Mouse (Mus musculus) lung, embryonic 14.5 days (tissue): Measurements from ENCODE around the gene Psg25. TPM values are rescaled to one million over a fixed set of nuclear protein-coding genes. Genes with fewer than 3 reads are reported as not detected.

ENCODE experiments used
- ATAC-seq: fragments of 200-750 bp; cut with Nextera tagmentation; 2 replicates; pipeline ENCODE4 v1.8.0; 2017; ENCODE audit warnings: mild to moderate bottlenecking, moderate TSS enrichment, moderate library complexity; ENCODE audit not compliant: insufficient read depth
- DNase-seq: peaks from one replicate; pipeline ENCODE4 v3.0.0-alpha.2; 2015
- H3K27ac ChIP-seq: fragments of 300-500 bp; sonication (generic); 2 replicates; pipeline ENCODE4 v1.5.1; 2014; ENCODE audit warnings: low read depth, mild to moderate bottlenecking, moderate library complexity
- H3K27me3 ChIP-seq: fragments of 300-500 bp; sonication (generic); 2 replicates; pipeline ENCODE4 v1.6.1; 2014; ENCODE audit warnings: low read length, control low read depth; ENCODE audit not compliant: insufficient read depth
- H3K36me3 ChIP-seq: fragments of 300-500 bp; sonication (generic); 2 replicates; pipeline ENCODE4 v1.6.1; 2014; ENCODE audit warnings: control low read depth; ENCODE audit not compliant: insufficient read depth
- H3K4me1 ChIP-seq: fragments of 300-500 bp; sonication (generic); 2 replicates; pipeline ENCODE4 v1.6.1; 2014; ENCODE audit warnings: antibody characterized with exemption, control low read depth; ENCODE audit not compliant: insufficient read depth
- H3K4me2 ChIP-seq: fragments of 300-500 bp; sonication (generic); 2 replicates; pipeline ENCODE4 v1.6.1; 2014; ENCODE audit warnings: mild to moderate bottlenecking
- H3K4me3 ChIP-seq: fragments of 300-500 bp; sonication (generic); 2 replicates; pipeline ENCODE4 v1.5.1; 2014; ENCODE audit warnings: low read depth, low read length
- H3K9ac ChIP-seq: fragments of 300-500 bp; sonication (generic); 2 replicates; pipeline ENCODE4 v1.6.1; 2014
- H3K9me3 ChIP-seq: fragments of 300-500 bp; sonication (generic); 2 replicates; pipeline ENCODE4 v1.6.1; 2016; ENCODE audit warnings: low read depth, low read length, control low read depth
- CTCF ChIP-seq: IDR thresholded peaks from 2 replicates; pipeline ENCODE4 v1.5.1; 2016; ENCODE audit warnings: antibody characterized with exemption, low read depth
- WGBS: fragments of 180-500 bp; shearing (Covaris S2); extraction: QIAGEN DNeasy Blood & Tissue Kit; methylation state at CpG from one replicate; pipeline ENCODE4 v1.1.7; 2014; 5-methylcytosine and 5-hydroxymethylcytosine counted together
- polyA plus RNA-seq: library from polyadenylated mRNA; unstranded; fragments of >200 nt; fragmentation: Nextera tagmentation; extraction: Ambion mirVana; gene quantifications from 2 replicates; pipeline ENCODE4 v1.2.1, GENCODE M21; 2014

Gene Psg25
- polyA plus RNA-seq, 1 experiment from 2014 or later = not detected

- ATAC-seq = no peak
- Histone ChIP-seq H3K4me2 (no peak overlapping the region), H3K4me1 (no peaks in the 10 kb centered on the region), H3K9me3 (no peaks in the 10 kb centered on the region; the same call in 1 of the 2 replicates), H3K36me3 (no peaks in the 10 kb centered on the region), H3K27ac (no peak overlapping the region), H3K27me3 (no peaks in the 10 kb centered on the region), H3K9ac (no peak overlapping the region), H3K4me3 (no peak overlapping the region)
- TF ChIP-seq CTCF = peak; percentile 55; the same call in 1 of the 2 replicates
- DNase-seq = peak; percentile 13
- 19% methylated on average over 9 of the region's 9 CpGs for WGBS
These were observed 20.6 kb downstream of the Psg25 start for GRCm38 (mm10) chr7:18511479-18511878.

- DNase-seq = no peak
- no peak within 1 kb of the TSS for H3K4me2 ChIP-seq
- TF ChIP-seq CTCF = no peak
- no peak within 1 kb of the TSS for H3K27ac ChIP-seq
- 44% methylated on average over 1 of the region's 1 CpGs for WGBS
- no peaks in the 10 kb centered on the region for H3K4me1 ChIP-seq
- H3K36me3 ChIP-seq = no peaks in the 10 kb centered on the region
- no peak for ATAC-seq
- H3K9ac ChIP-seq = no peak within 1 kb of the TSS
- H3K4me3 ChIP-seq = no peak within 1 kb of the TSS
- H3K27me3 ChIP-seq = no peaks in the 10 kb centered on the region
- no peaks in the 10 kb centered on the region for H3K9me3 ChIP-seq
These were observed 48.0 kb downstream of the Psg25 start, which contains the start of gene Psg26 for GRCm38 (mm10) chr7:18484077-18484476. Gene Psg26, minus strand, starts transcription at chr7:18484177.

Other genes starting within 250 kb of the Psg25 start
- not detected in 2 replicates for gene Psg18, start 177.3 kb downstream of the Psg25 start, polyA plus RNA-seq
- not detected in 2 replicates for gene Psg28, start 100.2 kb downstream of the Psg25 start, polyA plus RNA-seq
- not detected in 2 replicates for gene Psg26, start 48.1 kb downstream of the Psg25 start, polyA plus RNA-seq
- gene Psg27, start 35.0 kb upstream of the Psg25 start, polyA plus RNA-seq = not detected in 2 replicates
- gene Psg23, start 84.2 kb upstream of the Psg25 start, polyA plus RNA-seq = not detected in 2 replicates
- not detected in 2 replicates for gene Psg21, start 124.5 kb upstream of the Psg25 start, polyA plus RNA-seq
- not detected in 2 replicates for gene Psg20, start 153.9 kb upstream of the Psg25 start, polyA plus RNA-seq
- not detected in 2 replicates for gene Psg22, start 185.8 kb upstream of the Psg25 start, polyA plus RNA-seq